Mouse (Mus musculus) gonadal fat pad, adult 2 months (tissue): ENCODE data around the gene Gm42688. TPM values are rescaled to one million over a fixed set of nuclear protein-coding genes. Genes with fewer than 3 reads are reported as not detected.

ENCODE experiments used
- DNase-seq: peaks from one replicate; pipeline ENCODE4 v3.0.0-alpha.2; 2012; ENCODE audit warnings: low read depth
- polyA plus RNA-seq: library from polyadenylated mRNA; depleted of rRNA; stranded (reverse); fragments of >200 nt; gene quantifications from 2 replicates; pipeline ENCODE4 v1.2.3, GENCODE M21; 2012; rRNA removed

Gm42688 gene
- 4.0 and 4.4 TPM in 2 replicates for polyA plus RNA-seq

DNA sequence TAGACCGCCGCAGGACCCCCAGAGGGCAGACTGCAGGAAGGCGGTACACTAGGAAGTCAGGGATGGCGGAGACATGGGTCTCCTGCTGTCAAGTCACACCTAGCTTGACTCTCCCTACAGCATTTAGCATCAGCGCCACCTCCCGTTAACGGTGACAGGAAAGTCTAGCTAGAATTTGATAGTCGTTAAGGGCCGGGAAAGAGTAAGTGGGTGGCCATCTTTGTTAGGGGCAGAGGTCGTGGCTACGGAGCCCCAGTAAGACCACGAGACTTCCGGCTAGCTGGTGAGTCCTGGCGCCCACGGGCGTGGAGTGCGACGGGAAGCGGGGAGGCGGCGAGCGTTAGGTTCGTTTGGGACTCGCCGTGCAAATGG lies at the start of gene Gm42688, which contains the start of gene Ccdc142:
Gene Gm42688, plus strand, starts transcription at position 302 of the 372 bp plus-strand sequence.
Gene Ccdc142, plus strand, starts transcription at position 286 of the 372 bp plus-strand sequence.
- no peak for DNase-seq

- DNase-seq = no peak
Measured at GRCm38 (mm10) chr6:83053136-83053960, 48.1 kb upstream of the Gm42688 start.

- DNase-seq = peak; percentile 60
Measured at GRCm38 (mm10) chr6:83054074-83054851, 47.2 kb upstream of the Gm42688 start, which contains the start of gene Aup1. Gene Aup1 (plus strand): TSS chr6:83054521.

DNA sequence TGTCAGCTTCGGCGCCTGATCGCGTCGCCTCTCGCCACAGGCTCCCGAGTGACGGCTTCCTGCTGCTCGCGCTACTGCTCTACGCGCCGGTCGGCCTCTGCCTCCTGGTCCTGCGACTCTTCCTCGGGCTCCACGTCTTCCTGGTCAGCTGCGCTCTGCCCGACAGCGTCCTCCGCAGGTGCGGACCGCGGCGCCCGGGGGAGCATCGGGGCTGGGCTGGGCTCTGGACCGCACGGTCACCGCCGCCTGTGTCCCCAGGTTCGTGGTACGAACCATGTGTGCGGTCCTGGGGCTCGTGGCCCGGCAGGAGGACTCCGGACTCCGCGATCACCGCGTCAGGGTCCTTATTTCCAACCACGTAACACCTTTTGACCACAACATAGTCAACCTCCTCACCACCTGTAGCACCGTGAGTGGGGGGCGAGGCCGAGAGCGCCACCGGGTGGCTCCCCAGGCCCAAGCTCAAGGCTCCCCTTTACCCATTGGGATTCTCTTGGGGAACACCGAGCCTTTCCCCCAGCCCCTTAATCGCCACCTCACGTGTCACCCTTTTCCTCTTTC lies 46.5 kb upstream of the Gm42688 start, which contains the start of gene Htra2:
Gene Htra2, minus strand, starts transcription at position 403 of the 561 bp plus-strand sequence.
- DNase-seq = no peak

- DNase-seq = peak; percentile 57
Measured at GRCm38 (mm10) chr6:83057790-83058189, 43.6 kb upstream of the Gm42688 start, which contains the start of gene Dqx1. Gene Dqx1 (plus strand): TSS chr6:83057844.

DNA sequence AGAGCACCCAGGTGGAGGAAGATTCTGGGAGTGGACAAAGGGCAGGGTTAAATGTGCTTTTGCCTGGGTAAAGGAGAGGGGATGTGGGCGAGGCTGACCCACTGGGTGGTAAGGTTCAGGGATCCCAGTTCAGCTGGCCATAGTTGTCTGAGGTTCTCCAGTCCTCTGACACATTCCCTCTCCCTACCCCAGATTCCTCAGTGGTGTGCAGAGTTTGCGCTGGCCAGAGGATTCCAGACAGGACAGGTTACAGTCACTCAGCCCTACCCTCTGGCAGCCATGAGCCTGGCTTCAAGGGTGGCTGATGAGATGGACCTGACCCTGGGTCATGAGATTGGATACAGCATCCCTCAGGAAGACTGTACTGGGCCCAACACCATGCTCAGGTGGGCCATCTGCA lies 42.7 kb upstream of the Gm42688 start:
- no peak for DNase-seq

- DNase-seq = no peak
Measured at GRCm38 (mm10) chr6:83065995-83066394, 35.4 kb upstream of the Gm42688 start.

DNA sequence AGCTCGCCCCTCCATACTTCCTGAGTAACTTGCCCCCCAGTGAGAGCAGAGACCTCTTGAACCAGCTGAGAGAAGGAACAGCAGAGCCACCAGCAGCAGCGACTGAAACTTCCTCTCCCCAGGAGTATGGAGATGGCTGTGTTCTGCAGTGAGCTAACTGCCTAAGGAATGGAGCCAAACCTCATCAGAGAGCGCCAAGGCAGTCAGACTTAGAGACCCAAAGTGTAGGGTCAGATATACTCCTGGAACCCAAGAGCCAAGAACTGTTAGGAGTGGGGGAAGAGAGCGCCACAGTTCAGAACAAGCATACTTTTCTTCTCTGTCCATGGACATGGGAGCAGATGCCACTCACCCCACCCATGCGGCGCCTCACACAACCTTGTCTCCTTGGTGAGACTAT lies 35.0 kb upstream of the Gm42688 start:
- DNase-seq = no peak

DNA sequence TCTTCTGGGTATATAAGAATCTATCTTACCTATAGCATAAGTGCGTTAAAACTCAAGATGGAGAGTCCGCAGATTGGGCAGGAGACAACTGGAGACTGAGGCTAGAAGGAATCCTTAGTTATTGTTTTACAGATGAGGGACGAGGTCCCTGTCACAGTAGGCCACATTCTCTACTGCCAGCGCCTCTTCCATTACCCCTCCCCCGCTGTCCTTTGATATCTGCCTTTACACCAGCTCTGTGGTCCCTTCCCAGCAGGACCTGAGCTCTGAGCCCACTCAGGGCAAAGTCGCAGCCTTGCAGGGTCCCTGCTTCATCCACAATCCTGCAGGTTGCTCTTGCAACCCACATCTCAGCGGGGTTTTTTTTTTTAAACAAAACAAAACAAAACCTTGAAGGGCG lies 33.2 kb upstream of the Gm42688 start:
- DNase-seq = no peak

DNA sequence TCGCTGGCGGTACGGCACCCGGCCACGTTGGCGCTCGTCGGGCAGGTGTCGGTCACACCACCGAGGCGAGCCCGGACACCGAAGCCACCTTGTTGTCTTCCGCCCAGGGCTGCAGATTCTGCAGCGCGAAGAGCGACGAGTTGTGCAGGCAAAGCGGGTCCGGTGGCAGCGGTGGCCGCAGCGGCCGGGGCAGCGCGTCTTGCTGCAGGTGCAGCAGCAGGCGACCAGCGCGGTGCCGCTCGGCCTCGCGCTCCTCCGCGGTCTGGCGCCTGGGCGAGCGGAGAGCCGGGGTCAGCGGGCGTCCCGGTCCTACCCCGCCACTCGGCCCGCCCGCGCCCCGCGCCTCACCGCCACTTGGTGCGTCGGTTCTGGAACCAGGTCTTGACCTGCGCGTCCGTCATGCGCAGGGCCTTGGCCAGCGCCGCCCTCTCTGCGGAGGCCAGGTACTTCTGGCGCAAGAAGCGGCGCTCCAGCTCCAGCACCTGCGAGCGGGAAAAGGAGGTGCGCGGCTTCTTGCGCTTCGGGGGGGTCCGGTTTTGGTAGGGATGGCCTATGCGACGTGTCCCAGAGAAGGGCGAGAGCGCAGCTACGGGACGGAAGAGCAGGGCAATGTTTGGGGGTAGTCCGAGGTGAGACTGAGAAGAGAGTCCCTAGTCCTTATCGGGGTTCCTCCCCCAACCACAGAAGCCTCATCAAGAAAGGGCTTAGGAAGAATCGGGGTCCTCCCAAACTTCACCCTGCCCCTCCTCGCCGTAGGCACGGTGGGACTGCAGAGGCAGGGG lies 32.5 kb upstream of the Gm42688 start:
- no peak for DNase-seq

- DNase-seq = no peak
Measured at GRCm38 (mm10) chr6:83069488-83070246, 31.8 kb upstream of the Gm42688 start.

DNA sequence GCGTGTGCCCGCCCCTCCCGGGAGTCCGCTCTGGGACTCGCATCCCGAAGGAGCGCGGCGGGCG lies 31.3 kb upstream of the Gm42688 start, which contains the start of gene Tlx2:
Gene Tlx2, minus strand, starts transcription at position 47 of the 64 bp plus-strand sequence.
- no peak for DNase-seq

DNA sequence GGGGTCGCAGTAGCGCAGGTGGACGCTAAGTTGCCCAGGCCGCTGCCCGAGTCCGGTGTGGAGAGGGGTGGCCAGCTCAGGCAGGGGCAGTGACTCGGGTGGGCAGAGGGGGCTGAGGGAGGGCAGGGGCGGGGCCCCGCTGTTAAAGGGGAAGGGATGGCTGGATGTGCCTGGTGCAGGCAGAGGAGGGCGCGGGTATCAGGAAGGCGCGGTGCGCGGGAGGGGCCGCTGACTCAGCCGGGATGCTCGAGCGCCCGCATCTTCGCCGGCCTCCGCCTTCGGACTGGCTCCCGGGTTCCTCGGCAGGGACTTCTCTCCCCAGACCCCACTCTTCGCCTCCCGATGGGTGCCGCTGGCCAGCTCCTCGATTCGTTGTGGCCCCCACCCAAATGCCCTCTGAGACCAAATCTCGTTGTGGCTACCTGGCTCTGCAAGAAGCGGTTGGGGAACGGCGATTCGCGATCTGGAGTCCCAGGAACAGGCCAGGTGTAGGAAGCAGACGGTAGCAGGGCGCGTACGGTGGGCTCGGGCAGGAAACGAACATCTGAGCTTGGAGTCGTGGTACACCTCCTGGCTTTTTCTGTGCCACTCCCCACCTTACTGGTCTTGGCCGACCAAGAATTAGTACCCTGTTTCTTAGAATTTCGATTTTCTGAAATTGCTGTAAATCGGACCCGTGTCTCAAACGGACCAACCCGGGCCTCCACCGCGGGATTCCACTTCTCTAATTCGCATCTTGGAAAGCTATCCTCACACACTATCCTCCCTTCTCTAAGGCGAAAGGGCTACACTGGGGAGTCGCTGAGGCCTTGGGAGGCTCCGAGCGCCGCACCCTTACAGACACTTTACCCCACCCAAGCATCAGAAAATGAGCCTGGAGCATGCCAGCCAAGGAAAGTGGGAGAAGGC lies 30.9 kb upstream of the Gm42688 start:
- DNase-seq = no peak

DNA sequence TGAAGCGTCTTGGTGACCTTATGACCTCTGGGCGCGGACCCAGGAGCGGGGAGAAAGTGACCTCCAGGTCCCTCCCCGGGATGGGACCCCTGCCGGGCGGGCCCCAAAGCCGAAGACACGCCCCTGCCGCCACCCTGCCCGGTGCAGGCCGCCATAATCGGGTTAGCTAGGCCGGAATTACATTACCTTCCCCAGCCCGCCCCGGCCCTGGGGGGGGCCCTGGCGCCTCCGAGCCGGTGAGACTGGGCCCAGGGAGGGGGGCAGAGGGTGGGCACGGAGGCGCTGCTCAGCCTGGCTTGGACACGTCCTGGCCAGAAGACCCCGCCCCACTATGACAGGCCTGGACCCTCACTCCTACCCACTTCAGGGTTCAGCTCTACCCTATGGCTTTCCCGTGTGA lies 30.2 kb upstream of the Gm42688 start:
- no peak for DNase-seq

DNA sequence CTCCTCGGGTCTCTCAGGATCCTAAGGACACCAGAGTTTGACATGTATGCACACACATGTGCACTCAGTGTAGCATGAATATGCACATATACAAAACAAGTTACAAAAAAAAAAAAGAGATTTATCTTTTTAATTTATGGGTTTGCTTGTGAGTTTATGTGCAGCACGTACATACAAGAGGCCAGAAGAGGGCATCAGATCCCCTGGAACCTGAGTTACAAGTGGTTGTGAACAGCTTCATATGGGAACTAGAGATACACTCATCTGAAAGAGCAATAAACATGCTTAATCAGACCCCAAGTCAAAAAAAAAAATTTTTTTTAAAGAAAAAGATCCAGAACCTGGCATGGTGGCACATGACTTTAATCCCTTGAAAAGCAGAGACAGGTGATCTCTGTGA lies 26.4 kb upstream of the Gm42688 start:
- no peak for DNase-seq

GRCm38 (mm10) chr6:83077630-83078323 lies 23.6 kb upstream of the Gm42688 start, which contains the start of gene Pcgf1:
Gene Pcgf1 (plus strand): TSS chr6:83077869.
- no peak for DNase-seq

GRCm38 (mm10) chr6:83078324-83078858 lies 23.0 kb upstream of the Gm42688 start:
- DNase-seq = peak; percentile 60

DNA sequence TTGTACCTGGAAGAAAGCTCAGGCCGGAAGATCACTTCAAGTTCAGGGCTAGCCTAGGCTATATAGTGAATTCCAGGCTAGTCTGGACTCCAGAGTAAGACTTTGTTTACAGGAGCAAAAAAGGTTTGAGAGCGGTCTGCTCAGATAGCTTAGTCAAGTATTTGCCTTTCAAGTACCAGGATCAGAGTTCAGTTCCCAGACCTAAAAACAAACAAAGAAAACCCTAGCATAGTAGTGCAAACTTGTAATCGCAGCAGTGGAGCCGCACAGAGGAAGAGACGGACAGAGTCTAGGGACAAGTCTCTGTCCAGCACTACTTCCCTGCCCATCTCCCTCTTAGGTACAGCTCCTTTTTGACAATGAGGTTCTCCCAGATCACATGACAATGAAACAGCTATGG lies 21.2 kb upstream of the Gm42688 start:
- DNase-seq = no peak

DNA sequence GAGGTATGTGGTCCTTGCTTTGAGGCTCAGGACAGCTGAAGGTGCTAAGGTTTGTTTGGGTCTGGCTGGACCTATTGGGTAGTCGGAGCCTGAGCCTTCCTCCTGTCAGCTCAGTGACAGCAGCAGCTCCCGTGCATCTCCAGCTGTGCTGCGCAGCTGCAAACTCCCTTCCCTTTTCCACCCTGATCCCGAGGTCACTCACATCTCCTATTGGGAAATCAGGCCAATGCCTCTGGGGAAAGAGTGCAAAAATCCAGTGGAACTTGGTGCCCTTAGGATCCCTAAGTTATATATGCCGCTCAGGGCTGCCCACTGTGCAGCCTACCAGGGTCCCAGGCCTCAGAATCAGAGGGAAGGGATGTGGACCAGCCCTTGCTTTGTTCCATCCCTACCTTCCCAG lies 17.9 kb upstream of the Gm42688 start:
- DNase-seq = no peak
